Mouse (Mus musculus): ENCODE results near the gene S100a7a. TPM values are rescaled to one million over a fixed set of nuclear protein-coding genes. Genes with fewer than 3 reads are reported as not detected.

S100a7a gene
- 0.89 TPM for polyA plus RNA-seq (2015; fragmentation: Illumina TruSeq; extraction: RNeasy Lipid Tissue Mini Kit (QIAGEN cat#74804); ENCODE audit: insufficient read depth, low read depth, low replicate concordance)

GRCm38 (mm10) chr3:90653717-90654116 lies at the start of gene S100a7a:
TSS of gene S100a7a (plus strand) at chr3:90654017.

GRCm38 (mm10) chr3:90608223-90608622 lies 45.6 kb upstream of the S100a7a start, which contains the start of gene S100a5:
TSS of gene S100a5 (plus strand) at chr3:90608523.

GRCm38 (mm10) chr3:90612728-90613291 lies 41.0 kb upstream of the S100a7a start, which contains the start of gene S100a6:
TSS of gene S100a6 (plus strand) at chr3:90612882.

GRCm38 (mm10) chr3:90668846-90669245 lies 15.0 kb downstream of the S100a7a start, which contains the start of gene S100a8:
TSS of gene S100a8 (plus strand) at chr3:90668978.

GRCm38 (mm10) chr3:90695613-90696012 lies 41.8 kb downstream of the S100a7a start, which contains the start of gene S100a9:
TSS of gene S100a9 (minus strand) at chr3:90695721.

Other genes starting within 250 kb of the S100a7a start
- gene Ints3, start 220.4 kb upstream of the S100a7a start, polyA plus RNA-seq (2015; fragmentation: Illumina TruSeq; extraction: RNeasy Lipid Tissue Mini Kit (QIAGEN cat#74804); ENCODE audit: insufficient read depth, low read depth, low replicate concordance): 12.9 TPM
- gene Npr1, start 188.2 kb upstream of the S100a7a start, polyA plus RNA-seq (2015; fragmentation: Illumina TruSeq; extraction: RNeasy Lipid Tissue Mini Kit (QIAGEN cat#74804); ENCODE audit: insufficient read depth, low read depth, low replicate concordance): 24.0 TPM
- gene Ilf2, start 177.9 kb upstream of the S100a7a start, polyA plus RNA-seq (2015; fragmentation: Illumina TruSeq; extraction: RNeasy Lipid Tissue Mini Kit (QIAGEN cat#74804); ENCODE audit: insufficient read depth, low read depth, low replicate concordance): 10.1 TPM
- 11.3 TPM for gene Snapin, start 163.0 kb upstream of the S100a7a start, polyA plus RNA-seq (2015; fragmentation: Illumina TruSeq; extraction: RNeasy Lipid Tissue Mini Kit (QIAGEN cat#74804); ENCODE audit: insufficient read depth, low read depth, low replicate concordance)
- 22.0 TPM for gene Chtop, start 144.5 kb upstream of the S100a7a start, polyA plus RNA-seq (2015; fragmentation: Illumina TruSeq; extraction: RNeasy Lipid Tissue Mini Kit (QIAGEN cat#74804); ENCODE audit: insufficient read depth, low read depth, low replicate concordance)
- gene S100a1, start 139.6 kb upstream of the S100a7a start, polyA plus RNA-seq (2015; fragmentation: Illumina TruSeq; extraction: RNeasy Lipid Tissue Mini Kit (QIAGEN cat#74804); ENCODE audit: insufficient read depth, low read depth, low replicate concordance): 42.7 TPM
- 22.3 TPM for gene S100a13, start 139.6 kb upstream of the S100a7a start, polyA plus RNA-seq (2015; fragmentation: Illumina TruSeq; extraction: RNeasy Lipid Tissue Mini Kit (QIAGEN cat#74804); ENCODE audit: insufficient read depth, low read depth, low replicate concordance)
- not detected for gene S100a14, start 127.2 kb upstream of the S100a7a start, polyA plus RNA-seq (2015; fragmentation: Illumina TruSeq; extraction: RNeasy Lipid Tissue Mini Kit (QIAGEN cat#74804); ENCODE audit: insufficient read depth, low read depth, low replicate concordance)
- gene S100a16, start 116.8 kb upstream of the S100a7a start, polyA plus RNA-seq (2015; fragmentation: Illumina TruSeq; extraction: RNeasy Lipid Tissue Mini Kit (QIAGEN cat#74804); ENCODE audit: insufficient read depth, low read depth, low replicate concordance): 41.8 TPM
- not detected for gene S100a3, start 93.4 kb upstream of the S100a7a start, polyA plus RNA-seq (2015; fragmentation: Illumina TruSeq; extraction: RNeasy Lipid Tissue Mini Kit (QIAGEN cat#74804); ENCODE audit: insufficient read depth, low read depth, low replicate concordance)
- gene S100a2, start 63.8 kb upstream of the S100a7a start, polyA plus RNA-seq (2015; fragmentation: Illumina TruSeq; extraction: RNeasy Lipid Tissue Mini Kit (QIAGEN cat#74804); ENCODE audit: insufficient read depth, low read depth, low replicate concordance): not detected
- gene Gm42674, start 52.1 kb upstream of the S100a7a start, polyA plus RNA-seq (2015; fragmentation: Illumina TruSeq; extraction: RNeasy Lipid Tissue Mini Kit (QIAGEN cat#74804); ENCODE audit: insufficient read depth, low read depth, low replicate concordance): not detected
- 10.9 TPM for gene S100a4, start 50.2 kb upstream of the S100a7a start, polyA plus RNA-seq (2015; fragmentation: Illumina TruSeq; extraction: RNeasy Lipid Tissue Mini Kit (QIAGEN cat#74804); ENCODE audit: insufficient read depth, low read depth, low replicate concordance)
- gene S100a5, start 45.5 kb upstream of the S100a7a start, polyA plus RNA-seq (2015; fragmentation: Illumina TruSeq; extraction: RNeasy Lipid Tissue Mini Kit (QIAGEN cat#74804); ENCODE audit: insufficient read depth, low read depth, low replicate concordance): not detected
- 248 TPM for gene S100a6, start 41.1 kb upstream of the S100a7a start, polyA plus RNA-seq (2015; fragmentation: Illumina TruSeq; extraction: RNeasy Lipid Tissue Mini Kit (QIAGEN cat#74804); ENCODE audit: insufficient read depth, low read depth, low replicate concordance)
- not detected for gene S100a8, start 15.0 kb downstream of the S100a7a start, polyA plus RNA-seq (2015; fragmentation: Illumina TruSeq; extraction: RNeasy Lipid Tissue Mini Kit (QIAGEN cat#74804); ENCODE audit: insufficient read depth, low read depth, low replicate concordance)
- not detected for gene S100a9, start 41.7 kb downstream of the S100a7a start, polyA plus RNA-seq (2015; fragmentation: Illumina TruSeq; extraction: RNeasy Lipid Tissue Mini Kit (QIAGEN cat#74804); ENCODE audit: insufficient read depth, low read depth, low replicate concordance)
- gene Pglyrp4, start 72.9 kb downstream of the S100a7a start, polyA plus RNA-seq (2015; fragmentation: Illumina TruSeq; extraction: RNeasy Lipid Tissue Mini Kit (QIAGEN cat#74804); ENCODE audit: insufficient read depth, low read depth, low replicate concordance): not detected
- not detected for gene Gm5849, start 123.9 kb downstream of the S100a7a start, polyA plus RNA-seq (2015; fragmentation: Illumina TruSeq; extraction: RNeasy Lipid Tissue Mini Kit (QIAGEN cat#74804); ENCODE audit: insufficient read depth, low read depth, low replicate concordance)

Data from pancreas, adult 10 weeks (tissue).